Mouse (Mus musculus) embryonic facial prominence, embryonic 14.5 days (tissue): ENCODE measurements at regions not wholly inside any gene's neighbourhood (a gene's known extent, or its start where the extent isn't known, plus 50 kb on each side); places are given as distances from the start of the nearest gene placed in this dataset.
A peak's percentile ranks its signal among the peaks of the same experiment; 100 is the strongest.

Source experiments
- ATAC-seq: fragments of 200-750 bp; cut with Nextera tagmentation; 2 replicates; pipeline ENCODE4 v1.8.0; 2017; ENCODE audit warnings: low read depth, moderate number of reproducible peaks, moderate TSS enrichment
- DNase-seq: peaks from one replicate; pipeline ENCODE4 v3.0.0-alpha.2; 2015; ENCODE audit warnings: low spot score
- H3K27ac ChIP-seq: fragments of 300-500 bp; sonication (generic); replicated peaks from 2 replicates; pipeline ENCODE4 v1.5.1; 2014; ENCODE audit warnings: low read depth, mild to moderate bottlenecking, low read length, moderate library complexity
- H3K27me3 ChIP-seq: fragments of 300-500 bp; sonication (generic); replicated peaks from 2 replicates; pipeline ENCODE4 v1.6.1; 2014; ENCODE audit warnings: low read length; ENCODE audit not compliant: control insufficient read depth, insufficient read depth
- H3K36me3 ChIP-seq: fragments of 300-500 bp; sonication (generic); 2 replicates; pipeline ENCODE4 v1.6.1; 2014; ENCODE audit warnings: low read length, mixed read lengths; ENCODE audit not compliant: control insufficient read depth, insufficient read depth
- H3K4me1 ChIP-seq: fragments of 300-500 bp; sonication (generic); 2 replicates; pipeline ENCODE4 v1.6.1; 2014; ENCODE audit warnings: antibody characterized with exemption, low read length; ENCODE audit not compliant: control insufficient read depth, insufficient read depth
- H3K4me2 ChIP-seq: fragments of 300-500 bp; sonication (generic); 2 replicates; pipeline ENCODE4 v1.6.1; 2014; ENCODE audit warnings: low read depth, mild to moderate bottlenecking, low read length, moderate library complexity, mixed read lengths
- H3K4me3 ChIP-seq: fragments of 300-500 bp; sonication (generic); 2 replicates; pipeline ENCODE4 v1.5.1; 2014; ENCODE audit warnings: low read depth, mild to moderate bottlenecking, low read length
- H3K9ac ChIP-seq: fragments of 300-500 bp; sonication (generic); 2 replicates; pipeline ENCODE4 v1.6.1; 2014; ENCODE audit warnings: low read depth, mild to moderate bottlenecking, low read length, moderate library complexity, mixed read lengths
- H3K9me3 ChIP-seq: fragments of 300-500 bp; sonication (generic); 2 replicates; pipeline ENCODE4 v1.6.1; 2016; ENCODE audit warnings: low read length; ENCODE audit not compliant: control insufficient read depth
- WGBS: fragments of 180-500 bp; shearing (Covaris S2); extraction: QIAGEN DNeasy Blood & Tissue Kit; methylation state at CpG from one replicate; pipeline ENCODE4 v1.1.7; 2014; 5-methylcytosine and 5-hydroxymethylcytosine counted together

DNA sequence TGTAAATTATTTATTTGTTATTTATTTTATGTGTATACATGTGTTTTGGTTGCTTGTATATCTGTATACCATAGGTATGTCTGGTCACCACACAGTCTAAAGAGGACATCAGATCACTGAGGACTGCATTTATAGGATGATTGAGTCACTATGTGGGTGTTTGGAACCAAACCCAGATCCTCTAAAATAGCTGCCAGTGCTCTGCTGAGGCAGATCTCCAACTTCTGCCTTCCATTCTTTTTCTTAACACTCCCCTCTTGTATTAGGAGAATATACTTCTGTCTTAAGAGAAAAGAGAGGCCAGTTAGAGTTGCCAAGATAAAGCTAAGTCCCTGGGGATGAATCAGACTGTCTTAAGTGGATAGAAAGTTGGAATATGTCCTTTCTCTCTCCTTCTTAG is 424.2 kb downstream of the Cntn6 start:
- Histone ChIP-seq H3K27me3 (no peaks in the 10 kb centered on the region), H3K27ac (no peak overlapping the region), H3K4me3 (no peak overlapping the region), H3K9ac (no peak overlapping the region), H3K36me3 (no peaks in the 10 kb centered on the region), H3K4me1 (no peaks in the 10 kb centered on the region), H3K4me2 (no peak overlapping the region), H3K9me3 (no peaks in the 10 kb centered on the region)
- ATAC-seq (no peak), DNase-seq (no peak)

DNA sequence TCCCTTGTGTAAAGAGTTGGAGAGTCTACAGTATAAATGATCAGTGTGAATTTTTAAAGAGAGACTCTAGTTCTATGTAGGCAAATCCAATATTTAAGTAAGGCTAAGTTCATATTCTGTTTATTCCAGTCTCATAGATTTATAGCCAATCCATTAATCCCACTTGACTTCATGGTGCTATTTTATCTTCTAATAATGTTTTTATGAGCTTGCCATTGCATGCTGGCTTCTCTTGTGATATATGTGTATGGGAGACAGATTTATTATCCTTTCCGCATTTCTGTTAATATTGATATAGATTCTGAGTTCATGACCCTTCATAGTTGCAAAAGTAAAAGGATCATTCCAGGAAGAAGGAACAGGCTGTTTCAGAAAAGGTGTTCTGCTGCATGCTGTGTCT is 430.0 kb downstream of the Cntn6 start:
- ATAC-seq = no peak
- WGBS = 98% methylated on average over 1 of the region's 1 CpGs
- no peaks in the 10 kb centered on the region for H3K27me3 ChIP-seq

DNA sequence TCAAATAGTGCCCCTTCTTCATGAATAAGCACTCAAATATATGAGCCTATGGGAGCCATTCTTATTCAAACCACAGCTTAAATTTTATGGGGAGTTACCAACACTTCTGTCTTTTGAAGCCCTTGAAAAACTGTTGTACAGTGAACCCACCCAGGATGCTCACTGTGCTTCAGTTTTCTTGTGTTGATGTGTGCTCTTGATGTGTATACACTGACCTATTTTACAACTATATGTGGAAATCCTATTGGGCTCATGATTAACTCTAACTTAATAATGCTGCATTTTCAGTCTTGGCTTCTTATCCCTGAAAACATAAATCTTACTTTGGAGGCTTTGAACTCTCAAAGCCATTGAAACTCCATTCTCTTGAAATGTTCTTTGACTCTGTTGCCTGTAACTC is 433.5 kb downstream of the Cntn6 start:
- Histone ChIP-seq H3K4me3 (no peak overlapping the region), H3K4me1 (no peaks in the 10 kb centered on the region), H3K9ac (no peak overlapping the region), H3K9me3 (no peaks in the 10 kb centered on the region), H3K36me3 (no peaks in the 10 kb centered on the region), H3K4me2 (no peak overlapping the region), H3K27ac (no peak overlapping the region), H3K27me3 (no peaks in the 10 kb centered on the region)
- DNase-seq = no peak
- ATAC-seq = no peak

More for the DNA sequence above, 430.0 kb downstream of the Cntn6 start:
- Histone ChIP-seq H3K4me2 (no peak overlapping the region), H3K9me3 (no peaks in the 10 kb centered on the region), H3K36me3 (no peaks in the 10 kb centered on the region), H3K9ac (no peak overlapping the region), H3K4me1 (no peaks in the 10 kb centered on the region), H3K4me3 (no peak overlapping the region), H3K27ac (no peak overlapping the region)
- DNase-seq = no peak

DNA sequence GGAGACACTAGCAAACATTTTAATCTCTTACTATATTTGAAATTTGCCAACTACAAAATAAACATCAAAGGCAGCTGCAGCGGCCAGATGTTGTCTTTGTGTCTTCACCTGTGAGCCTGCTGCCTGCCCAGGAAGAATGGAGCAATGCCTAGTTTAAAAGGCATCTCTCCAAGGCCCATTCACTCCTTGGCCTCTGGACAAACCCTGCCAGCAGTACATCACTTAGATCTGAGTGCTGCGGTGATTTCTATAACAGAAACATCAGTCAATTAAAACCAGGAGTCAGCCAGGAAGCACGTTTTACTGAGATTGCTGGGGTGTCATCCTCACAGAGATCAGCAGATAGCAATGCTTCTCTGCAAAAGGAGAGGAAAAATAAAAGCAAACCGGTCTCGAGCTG is 437.7 kb downstream of the Cntn6 start:
- no peak overlapping the region for H3K4me3 ChIP-seq
- H3K9me3 ChIP-seq = no peaks in the 10 kb centered on the region
- H3K9ac ChIP-seq = no peak overlapping the region
- H3K27ac ChIP-seq = no peak overlapping the region
- no peak overlapping the region for H3K4me2 ChIP-seq
- no peak for ATAC-seq
- no peaks in the 10 kb centered on the region for H3K36me3 ChIP-seq
- H3K4me1 ChIP-seq = no peaks in the 10 kb centered on the region
- 63% methylated on average over 5 of the region's 5 CpGs for WGBS
- no peaks in the 10 kb centered on the region for H3K27me3 ChIP-seq
- DNase-seq = no peak

DNA sequence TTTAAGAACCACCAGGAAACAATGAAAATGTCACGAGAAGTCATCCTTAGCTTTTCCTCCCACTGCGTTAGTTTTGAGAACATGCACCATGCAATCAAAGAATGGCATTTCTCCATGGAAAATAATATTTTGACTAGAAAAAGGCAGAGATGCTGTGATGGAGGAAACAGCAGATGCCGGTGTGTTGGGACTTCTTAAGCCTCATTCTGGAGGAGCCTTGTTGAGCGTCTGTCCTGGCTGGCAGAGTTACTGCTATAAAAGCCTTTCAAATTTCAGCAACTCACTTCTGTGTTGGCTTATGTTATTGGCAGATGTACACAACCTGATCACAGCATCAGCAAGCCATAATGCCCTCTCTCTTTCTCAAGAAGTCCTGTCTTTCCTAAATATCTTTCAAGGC is 439.6 kb downstream of the Cntn6 start:
- no peaks in the 10 kb centered on the region for H3K27me3 ChIP-seq
- H3K4me1 ChIP-seq = no peaks in the 10 kb centered on the region
- H3K9ac ChIP-seq = no peak overlapping the region
- no peak overlapping the region for H3K27ac ChIP-seq
- H3K4me3 ChIP-seq = no peak overlapping the region
- H3K9me3 ChIP-seq = no peaks in the 10 kb centered on the region
- WGBS = 86% methylated on average over 4 of the region's 4 CpGs
- ATAC-seq (no peak), DNase-seq (no peak)
- no peaks in the 10 kb centered on the region for H3K36me3 ChIP-seq
- H3K4me2 ChIP-seq = no peak overlapping the region

DNA sequence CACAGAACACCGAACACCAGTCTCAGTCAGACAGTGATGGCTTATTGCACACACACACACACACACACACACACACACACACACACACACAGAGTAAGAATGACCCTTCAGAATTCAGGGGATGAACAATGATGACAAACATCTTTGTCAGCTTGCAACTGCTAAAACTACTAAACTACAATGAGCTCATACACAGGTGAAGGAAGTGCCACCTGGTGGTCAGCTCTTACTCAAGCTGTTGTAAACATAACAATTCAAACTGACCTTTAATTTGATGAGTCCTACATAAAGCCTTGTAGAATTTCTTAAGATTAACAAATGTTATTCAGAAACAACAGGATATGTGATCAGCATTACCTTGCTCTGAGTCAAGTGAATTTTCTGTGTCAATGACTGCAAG is 446.5 kb downstream of the Cntn6 start:
- no peak overlapping the region for H3K9ac ChIP-seq
- no peaks in the 10 kb centered on the region for H3K27me3 ChIP-seq
- no peak overlapping the region for H3K4me2 ChIP-seq
- H3K36me3 ChIP-seq = no peaks in the 10 kb centered on the region
- ATAC-seq (no peak), DNase-seq (peak; percentile 4)
- no peak overlapping the region for H3K27ac ChIP-seq
- no peak overlapping the region for H3K4me3 ChIP-seq
- H3K9me3 ChIP-seq = no peaks in the 10 kb centered on the region
- H3K4me1 ChIP-seq = no peaks in the 10 kb centered on the region
- WGBS = 100% methylated on average over 1 of the region's 1 CpGs

DNA sequence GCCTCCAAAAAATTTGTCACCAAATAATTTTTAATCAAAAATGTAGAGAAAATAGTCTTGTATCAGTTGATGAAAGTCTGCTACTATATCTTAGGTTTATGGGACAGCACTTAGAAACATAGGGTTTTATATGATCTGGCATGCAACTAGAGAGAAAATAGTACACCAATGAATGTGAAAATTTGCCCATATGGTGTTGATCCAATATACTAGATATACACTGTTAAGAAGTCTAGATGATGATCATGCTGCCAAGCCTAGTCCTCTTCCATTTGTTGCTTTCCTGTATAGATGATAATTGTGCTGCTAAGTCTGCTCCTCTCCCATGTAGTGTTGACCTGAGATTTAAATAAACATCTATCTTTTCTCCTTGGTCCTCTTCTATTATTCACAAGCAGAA is 481.9 kb downstream of the Cntn6 start:
- no peaks in the 10 kb centered on the region for H3K4me1 ChIP-seq
- H3K27ac ChIP-seq = no peak overlapping the region
- no peak for DNase-seq
- no peak overlapping the region for H3K4me3 ChIP-seq
- no peaks in the 10 kb centered on the region for H3K9me3 ChIP-seq
- no peak for ATAC-seq
- no peak overlapping the region for H3K9ac ChIP-seq
- no peaks in the 10 kb centered on the region for H3K36me3 ChIP-seq
- no peaks in the 10 kb centered on the region for H3K27me3 ChIP-seq
- no peak overlapping the region for H3K4me2 ChIP-seq

DNA sequence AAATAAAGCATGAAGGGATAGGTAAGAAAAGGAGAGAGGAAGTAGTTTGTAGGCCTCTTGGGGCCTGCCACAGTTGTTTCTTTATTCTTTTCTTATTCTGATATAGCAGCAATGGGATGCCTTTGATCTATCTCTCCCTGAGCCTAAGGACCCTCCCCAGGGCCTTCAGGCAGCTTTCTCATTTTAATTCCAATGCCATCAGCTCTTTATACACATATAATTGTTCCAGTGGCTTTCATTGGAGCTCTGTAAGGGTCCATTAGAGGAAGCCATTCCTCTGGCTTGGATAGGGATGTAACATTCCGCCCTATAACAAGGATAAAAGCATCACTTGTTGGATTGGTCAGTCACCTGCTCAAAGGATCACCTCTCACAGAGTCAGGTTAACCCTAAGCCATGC is 491.6 kb downstream of the Cntn6 start:
- no peak overlapping the region for H3K9ac ChIP-seq
- ATAC-seq (no peak), DNase-seq (no peak)
- H3K9me3 ChIP-seq = no peaks in the 10 kb centered on the region
- no peak overlapping the region for H3K27ac ChIP-seq
- WGBS = 61% methylated on average over 1 of the region's 1 CpGs
- no peaks in the 10 kb centered on the region for H3K36me3 ChIP-seq
- no peak overlapping the region for H3K4me3 ChIP-seq
- no peak overlapping the region for H3K4me2 ChIP-seq
- H3K4me1 ChIP-seq = no peaks in the 10 kb centered on the region
- no peaks in the 10 kb centered on the region for H3K27me3 ChIP-seq

DNA sequence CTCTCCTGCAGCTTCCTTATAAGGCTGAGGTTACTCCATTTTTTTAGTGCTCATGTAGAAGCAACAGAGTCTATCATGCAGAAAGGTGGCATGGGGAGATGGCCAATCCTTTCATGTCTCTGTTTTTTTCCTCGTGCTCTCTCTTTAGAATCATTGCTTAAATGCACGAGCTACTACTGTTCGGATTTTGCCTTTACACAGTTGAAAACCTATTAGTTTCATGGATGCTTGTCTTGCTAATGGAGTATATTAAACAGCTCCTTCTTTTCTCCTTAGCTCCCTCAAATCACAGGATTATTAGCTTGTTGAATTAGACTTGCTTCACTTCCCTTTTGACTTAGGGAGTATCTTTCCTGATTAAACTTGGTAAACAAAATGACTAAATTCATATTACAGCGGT is 497.3 kb downstream of the Cntn6 start:
- no peaks in the 10 kb centered on the region for H3K4me1 ChIP-seq
- ATAC-seq (no peak), DNase-seq (no peak)
- no peaks in the 10 kb centered on the region for H3K27me3 ChIP-seq
- no peak overlapping the region for H3K9ac ChIP-seq
- no peak overlapping the region for H3K27ac ChIP-seq
- no peak overlapping the region for H3K4me2 ChIP-seq
- H3K36me3 ChIP-seq = no peaks in the 10 kb centered on the region
- H3K4me3 ChIP-seq = no peak overlapping the region
- H3K9me3 ChIP-seq = no peaks in the 10 kb centered on the region
- WGBS = 78% methylated on average over 4 of the region's 4 CpGs
